Mouse (Mus musculus) kidney, embryonic 16.5 days (tissue): ENCODE measurements at regions not wholly inside any gene's neighbourhood (a gene's known extent, or its start where the extent isn't known, plus 50 kb on each side); places are given as distances from the start of the nearest gene placed in this dataset.

Experiments
- ATAC-seq: fragments of 200-750 bp; cut with Nextera tagmentation; 2 replicates; pipeline ENCODE4 v1.8.0; 2017; ENCODE audit warnings: moderate TSS enrichment; ENCODE audit not compliant: low FRiP score, low TSS enrichment
- H3K27ac ChIP-seq: fragments of 300-500 bp; sonication (generic); 2 replicates; pipeline ENCODE4 v1.5.1; 2014; ENCODE audit warnings: low read length
- H3K27me3 ChIP-seq: fragments of 300-500 bp; sonication (generic); 2 replicates; pipeline ENCODE4 v1.6.1; 2014; ENCODE audit warnings: low read length, control low read depth, mixed read lengths; ENCODE audit not compliant: insufficient read depth
- H3K36me3 ChIP-seq: fragments of 300-500 bp; sonication (generic); 2 replicates; pipeline ENCODE4 v1.6.1; 2014; ENCODE audit warnings: low read length, control low read depth, mixed read lengths; ENCODE audit not compliant: insufficient read depth
- H3K4me1 ChIP-seq: fragments of 300-500 bp; sonication (generic); 2 replicates; pipeline ENCODE4 v1.6.1; 2014; ENCODE audit warnings: low read length, control low read depth, mixed read lengths; ENCODE audit not compliant: insufficient read depth
- H3K4me2 ChIP-seq: fragments of 300-500 bp; sonication (generic); replicated peaks from 2 replicates; pipeline ENCODE4 v1.6.1; 2014; ENCODE audit warnings: low read depth, low read length
- H3K4me3 ChIP-seq: fragments of 300-500 bp; sonication (generic); 2 replicates; pipeline ENCODE4 v1.5.1; 2014; ENCODE audit warnings: mild to moderate bottlenecking, low read length
- H3K9ac ChIP-seq: fragments of 300-500 bp; sonication (generic); replicated peaks from 2 replicates; pipeline ENCODE4 v1.6.1; 2014; ENCODE audit warnings: low read length
- H3K9me3 ChIP-seq: fragments of 300-500 bp; sonication (generic); 2 replicates; pipeline ENCODE4 v1.6.1; 2016; ENCODE audit warnings: low read length, control low read depth
- WGBS: fragments of 180-500 bp; shearing (Covaris S2); extraction: QIAGEN DNeasy Blood & Tissue Kit; methylation state at CpG from one replicate; pipeline ENCODE4 v1.1.7; 2014; 5-methylcytosine and 5-hydroxymethylcytosine counted together

GRCm38 (mm10) chr17:79509957-79510710 is 101.5 kb upstream of the Rmdn2 start:
- H3K4me1 ChIP-seq = peaks cover 7% of the 10 kb centered on the region; the same call in 1 of the 2 replicates
- ATAC-seq = peak; percentile 59; the same call in 1 of the 2 replicates
- H3K9ac ChIP-seq = no peak overlapping the region
- peak overlapping the region; percentile 48 for H3K27ac ChIP-seq
- no peaks in the 10 kb centered on the region for H3K9me3 ChIP-seq
- no peaks in the 10 kb centered on the region for H3K27me3 ChIP-seq
- 59% methylated on average over 11 of the region's 11 CpGs for WGBS
- no peaks in the 10 kb centered on the region for H3K36me3 ChIP-seq
- H3K4me2 ChIP-seq = no peak overlapping the region
- H3K4me3 ChIP-seq = no peak overlapping the region

- no peak overlapping the region for H3K9ac ChIP-seq
- H3K36me3 ChIP-seq = no peaks in the 10 kb centered on the region
- no peak overlapping the region for H3K27ac ChIP-seq
- no peak for ATAC-seq
- H3K4me1 ChIP-seq = peaks cover 7% of the 10 kb centered on the region; the same call in 1 of the 2 replicates
- H3K4me3 ChIP-seq = no peak overlapping the region
- H3K27me3 ChIP-seq = no peaks in the 10 kb centered on the region
- no peak overlapping the region for H3K4me2 ChIP-seq
- H3K9me3 ChIP-seq = no peaks in the 10 kb centered on the region
- WGBS = 54% methylated on average over 9 of the region's 9 CpGs
Measured at GRCm38 (mm10) chr17:79511218-79511617, 100.4 kb upstream of the Rmdn2 start.

- 77% methylated on average over 7 of the region's 7 CpGs for WGBS
- Histone ChIP-seq H3K9me3 (no peaks in the 10 kb centered on the region), H3K36me3 (no peaks in the 10 kb centered on the region), H3K4me1 (peaks cover 7% of the 10 kb centered on the region; the same call in 1 of the 2 replicates), H3K4me2 (no peak overlapping the region), H3K27ac (no peak overlapping the region), H3K9ac (no peak overlapping the region), H3K4me3 (no peak overlapping the region), H3K27me3 (no peaks in the 10 kb centered on the region)
- ATAC-seq = no peak
Measured at GRCm38 (mm10) chr17:79514076-79514475, 97.6 kb upstream of the Rmdn2 start.

- Histone ChIP-seq H3K4me3 (no peak overlapping the region), H3K4me2 (no peak overlapping the region), H3K27ac (no peak overlapping the region), H3K36me3 (no peaks in the 10 kb centered on the region), H3K4me1 (no peaks in the 10 kb centered on the region), H3K9me3 (no peaks in the 10 kb centered on the region), H3K27me3 (no peaks in the 10 kb centered on the region), H3K9ac (no peak overlapping the region)
- WGBS = 58% methylated on average over 3 of the region's 3 CpGs
- 0 out of 2 replicates have a peak, but pooled peaks have one; percentile 12 for ATAC-seq
Measured at GRCm38 (mm10) chr17:79518185-79518584, 93.5 kb upstream of the Rmdn2 start.

- no peak for ATAC-seq
- Histone ChIP-seq H3K4me3 (no peak overlapping the region), H3K9me3 (no peaks in the 10 kb centered on the region), H3K27me3 (no peaks in the 10 kb centered on the region), H3K27ac (no peak overlapping the region), H3K4me2 (no peak overlapping the region), H3K4me1 (no peaks in the 10 kb centered on the region), H3K36me3 (no peaks in the 10 kb centered on the region), H3K9ac (no peak overlapping the region)
- 85% methylated on average over 5 of the region's 5 CpGs for WGBS
Measured at GRCm38 (mm10) chr17:79518696-79519095, 93.0 kb upstream of the Rmdn2 start.

- Histone ChIP-seq H3K4me2 (no peak overlapping the region), H3K4me3 (no peak overlapping the region), H3K9me3 (no peaks in the 10 kb centered on the region), H3K36me3 (no peaks in the 10 kb centered on the region), H3K27me3 (no peaks in the 10 kb centered on the region), H3K27ac (no peak overlapping the region), H3K4me1 (no peaks in the 10 kb centered on the region), H3K9ac (no peak overlapping the region)
- ATAC-seq = no peak
- 65% methylated on average over 4 of the region's 4 CpGs for WGBS
Measured at GRCm38 (mm10) chr17:79519356-79519755, 92.3 kb upstream of the Rmdn2 start.

GRCm38 (mm10) chr17:79520283-79520682 is 91.4 kb upstream of the Rmdn2 start:
- H3K4me2 ChIP-seq = no peak overlapping the region
- H3K27me3 ChIP-seq = no peaks in the 10 kb centered on the region
- ATAC-seq = no peak
- H3K27ac ChIP-seq = no peak overlapping the region
- H3K36me3 ChIP-seq = no peaks in the 10 kb centered on the region
- H3K4me1 ChIP-seq = no peaks in the 10 kb centered on the region
- no peaks in the 10 kb centered on the region for H3K9me3 ChIP-seq
- no peak overlapping the region for H3K4me3 ChIP-seq
- H3K9ac ChIP-seq = no peak overlapping the region
- 80% methylated on average over 5 of the region's 5 CpGs for WGBS

- peak; percentile 65; the same call in 1 of the 2 replicates for ATAC-seq
- H3K36me3 ChIP-seq = no peaks in the 10 kb centered on the region
- H3K4me1 ChIP-seq = no peaks in the 10 kb centered on the region
- no peaks in the 10 kb centered on the region for H3K27me3 ChIP-seq
- H3K27ac ChIP-seq = no peak overlapping the region
- H3K4me2 ChIP-seq = no peak overlapping the region
- H3K9me3 ChIP-seq = no peaks in the 10 kb centered on the region
- H3K4me3 ChIP-seq = no peak overlapping the region
- no peak overlapping the region for H3K9ac ChIP-seq
- WGBS = 51% methylated on average over 7 of the region's 7 CpGs
Measured at GRCm38 (mm10) chr17:79521691-79522090, 90.0 kb upstream of the Rmdn2 start.

GRCm38 (mm10) chr17:79523230-79523629 is 88.4 kb upstream of the Rmdn2 start:
- H3K4me1 ChIP-seq = no peaks in the 10 kb centered on the region
- no peak overlapping the region for H3K4me2 ChIP-seq
- H3K9ac ChIP-seq = no peak overlapping the region
- no peak overlapping the region for H3K27ac ChIP-seq
- no peak overlapping the region for H3K4me3 ChIP-seq
- no peaks in the 10 kb centered on the region for H3K36me3 ChIP-seq
- no peaks in the 10 kb centered on the region for H3K9me3 ChIP-seq
- no peaks in the 10 kb centered on the region for H3K27me3 ChIP-seq
- no peak for ATAC-seq
- 85% methylated on average over 3 of the region's 3 CpGs for WGBS

GRCm38 (mm10) chr17:79527391-79527790 is 84.3 kb upstream of the Rmdn2 start:
- Histone ChIP-seq H3K36me3 (no peaks in the 10 kb centered on the region), H3K4me1 (no peaks in the 10 kb centered on the region), H3K4me2 (no peak overlapping the region), H3K27me3 (no peaks in the 10 kb centered on the region), H3K9ac (no peak overlapping the region), H3K27ac (no peak overlapping the region), H3K4me3 (no peak overlapping the region), H3K9me3 (no peaks in the 10 kb centered on the region)
- 84% methylated on average over 3 of the region's 3 CpGs for WGBS
- no peak for ATAC-seq
